Mouse (Mus musculus) spleen, postnatal 4 days (tissue): Measurements from ENCODE around the gene Rab5c.
A peak's percentile ranks its signal among the peaks of the same experiment; 100 is the strongest.

Experiments used
- DNase-seq, 2 experiments: peaks; one replicate each; pipeline ENCODE4 v3.0.0; 2022; ENCODE audit warnings: low spot score in 2 of 2

Gene Rab5c

GRCm38 (mm10) chr11:100721776-100722492 is 16.1 kb downstream of the Rab5c start:
- no peak for DNase-seq

- no peak for DNase-seq
These were observed 16.8 kb downstream of the Rab5c start for GRCm38 (mm10) chr11:100721254-100721653.

- DNase-seq = no peak
These were observed 17.7 kb downstream of the Rab5c start for GRCm38 (mm10) chr11:100720345-100720744.

GRCm38 (mm10) chr11:100719893-100720292 is 18.1 kb downstream of the Rab5c start:
- no peak for DNase-seq

- DNase-seq = no peak
These were observed 18.7 kb downstream of the Rab5c start for GRCm38 (mm10) chr11:100719312-100719711.

- DNase-seq = no peak
These were observed 19.1 kb downstream of the Rab5c start for GRCm38 (mm10) chr11:100718866-100719265.

GRCm38 (mm10) chr11:100718462-100718861 is 19.6 kb downstream of the Rab5c start:
- DNase-seq = no peak

- no peak for DNase-seq
These were observed 21.4 kb downstream of the Rab5c start for GRCm38 (mm10) chr11:100716649-100717048.

- no peak for DNase-seq
These were observed 23.1 kb downstream of the Rab5c start for GRCm38 (mm10) chr11:100714948-100715347.

GRCm38 (mm10) chr11:100714534-100714915 is 23.5 kb downstream of the Rab5c start:
- peak; percentile 83 to 91 for DNase-seq

- DNase-seq = peak; percentile 76 to 84
These were observed 24.1 kb downstream of the Rab5c start, which contains the start of gene Hspb9 for GRCm38 (mm10) chr11:100713735-100714533. Hspb9 (plus strand) TSS chr11:100713850.

- no peak for DNase-seq
These were observed 24.8 kb downstream of the Rab5c start for GRCm38 (mm10) chr11:100713174-100713573.

- peak; percentile 77 to 88 for DNase-seq
These were observed 26.0 kb downstream of the Rab5c start, which contains the start of gene Kat2a for GRCm38 (mm10) chr11:100711783-100712615. Kat2a (minus strand) TSS chr11:100712465.

- no peak for DNase-seq
These were observed 27.0 kb downstream of the Rab5c start for GRCm38 (mm10) chr11:100710977-100711376.

GRCm38 (mm10) chr11:100710528-100710927 is 27.5 kb downstream of the Rab5c start:
- no peak for DNase-seq

- DNase-seq = no peak
These were observed 28.7 kb downstream of the Rab5c start for GRCm38 (mm10) chr11:100709201-100709810.

- DNase-seq = no peak
These were observed 32.8 kb downstream of the Rab5c start for GRCm38 (mm10) chr11:100705095-100705747.

GRCm38 (mm10) chr11:100703851-100704531 is 34.0 kb downstream of the Rab5c start, which contains the start of gene Dhx58:
Dhx58 (minus strand) TSS chr11:100704271.
- no peak for DNase-seq

GRCm38 (mm10) chr11:100703366-100703765 is 34.6 kb downstream of the Rab5c start:
- DNase-seq = no peak

- DNase-seq = no peak
These were observed 35.1 kb downstream of the Rab5c start for GRCm38 (mm10) chr11:100702906-100703305.
